Mouse (Mus musculus) heart, adult 2 months (tissue): ENCODE results near the gene Rbpj.

Experiments used
- CTCF ChIP-seq: fragments of 200-600 bp; IDR thresholded peaks from 2 replicates; pipeline ENCODE4 v1.8.1; 2022; ENCODE audit warnings: antibody characterized with exemption, mild to moderate bottlenecking, moderate library complexity
- POLR2A ChIP-seq: fragments of 200-500 bp; IDR thresholded peaks from 2 replicates; pipeline ENCODE4 v1.6.1; 2011; ENCODE audit warnings: mild to moderate bottlenecking, low read depth, low read length, control low read depth; ENCODE audit not compliant: insufficient read depth

- TF ChIP-seq CTCF (no peak), POLR2A (no peak)
Observed at GRCm38 (mm10) chr5:53503261-53503660, 37.3 kb downstream of the Rbpj start.
